Mouse (Mus musculus): ENCODE data around the gene Cyp2d11.

- TF ChIP-seq CTCF (IDR thresholded peaks at IDR 0.05; ENCODE audit: insufficient read depth, low read depth, low read length), result no peak
- no peak for TF ChIP-seq POLR2A (IDR thresholded peaks at IDR 0.05; ENCODE audit: insufficient read depth, low read depth, low read length)
Observed at GRCm38 (mm10) chr15:82350349-82350748, 43.5 kb downstream of the Cyp2d11 start.

All from olfactory bulb, adult 2 months (tissue).